Mouse (Mus musculus) midbrain, postnatal 0 days (tissue): Measurements from ENCODE around the gene Ube2h. TPM values are rescaled to one million over a fixed set of nuclear protein-coding genes. Genes with fewer than 3 reads are reported as not detected.
"Not testable (repeated sequence)": the region's sequence is repeated elsewhere in the genome, so short reads cannot be mapped to it uniquely, and the experiment has no call there.

ENCODE experiments used
- ATAC-seq: fragments of 200-750 bp; cut with Nextera tagmentation; 2 replicates; pipeline ENCODE4 v1.8.0; 2017; ENCODE audit warnings: moderate number of reproducible peaks, mild to moderate bottlenecking, moderate TSS enrichment, moderate library complexity; ENCODE audit not compliant: low FRiP score
- DNase-seq: peaks from one replicate; pipeline ENCODE4 v3.0.0-alpha.2; 2015; ENCODE audit warnings: low spot score
- H3K27ac ChIP-seq: fragments of 300-500 bp; sonication (generic); 2 replicates; pipeline ENCODE4 v1.5.1; 2014; ENCODE audit warnings: low read depth, mild to moderate bottlenecking, low read length, mixed read lengths
- H3K27me3 ChIP-seq: fragments of 300-500 bp; sonication (generic); 2 replicates; pipeline ENCODE4 v1.6.1; 2014; ENCODE audit warnings: low read length, control low read depth, mixed read lengths; ENCODE audit not compliant: insufficient read depth
- H3K36me3 ChIP-seq: fragments of 300-500 bp; sonication (generic); 2 replicates; pipeline ENCODE4 v1.6.1; 2014; ENCODE audit warnings: low read length, control low read depth, mixed read lengths; ENCODE audit not compliant: insufficient read depth
- H3K4me1 ChIP-seq: fragments of 300-500 bp; sonication (generic); 2 replicates; pipeline ENCODE4 v1.6.1; 2014; ENCODE audit warnings: mild to moderate bottlenecking, control low read depth, antibody characterized with exemption, low read length, mixed read lengths; ENCODE audit not compliant: insufficient read depth
- H3K4me2 ChIP-seq: fragments of 300-500 bp; sonication (generic); 2 replicates; pipeline ENCODE4 v1.6.1; 2014; ENCODE audit warnings: low read depth, mild to moderate bottlenecking, low read length, mixed read lengths; ENCODE audit not compliant: poor library complexity, severe bottlenecking
- H3K4me3 ChIP-seq: fragments of 300-500 bp; sonication (generic); 2 replicates; pipeline ENCODE4 v1.5.1; 2014; ENCODE audit warnings: low read depth, mild to moderate bottlenecking, low read length, moderate library complexity
- H3K9ac ChIP-seq: fragments of 300-500 bp; sonication (generic); replicated peaks from 2 replicates; pipeline ENCODE4 v1.6.1; 2014; ENCODE audit warnings: mild to moderate bottlenecking, low read length, moderate library complexity, mixed read lengths; ENCODE audit not compliant: poor library complexity, severe bottlenecking
- H3K9me3 ChIP-seq: fragments of 300-500 bp; sonication (generic); 2 replicates; pipeline ENCODE4 v1.6.1; 2016; ENCODE audit warnings: low read length, control low read depth
- CTCF ChIP-seq: IDR thresholded peaks from 2 replicates; pipeline ENCODE4 v1.5.1; 2016; ENCODE audit warnings: antibody characterized with exemption, mild to moderate bottlenecking
- WGBS: fragments of 180-500 bp; shearing (Covaris S2); extraction: QIAGEN DNeasy Blood & Tissue Kit; methylation state at CpG from one replicate; pipeline ENCODE4 v1.1.7; 2014; 5-methylcytosine and 5-hydroxymethylcytosine counted together
- polyA plus RNA-seq: library from polyadenylated mRNA; unstranded; fragments of >200 nt; fragmentation: Nextera tagmentation; extraction: Ambion mirVana; gene quantifications from 2 replicates; pipeline ENCODE4 v1.2.1, GENCODE M21; 2015
- total RNA-seq: library from RNA; depleted of rRNA; stranded (reverse); fragments of >200 nt; gene quantifications from 2 replicates; pipeline ENCODE4 v1.2.3, GENCODE M21; 2014

Gene Ube2h
- total and polyA plus RNA-seq, 2 experiments from 2014 or later, result 43.1 to 47.8 TPM

DNA sequence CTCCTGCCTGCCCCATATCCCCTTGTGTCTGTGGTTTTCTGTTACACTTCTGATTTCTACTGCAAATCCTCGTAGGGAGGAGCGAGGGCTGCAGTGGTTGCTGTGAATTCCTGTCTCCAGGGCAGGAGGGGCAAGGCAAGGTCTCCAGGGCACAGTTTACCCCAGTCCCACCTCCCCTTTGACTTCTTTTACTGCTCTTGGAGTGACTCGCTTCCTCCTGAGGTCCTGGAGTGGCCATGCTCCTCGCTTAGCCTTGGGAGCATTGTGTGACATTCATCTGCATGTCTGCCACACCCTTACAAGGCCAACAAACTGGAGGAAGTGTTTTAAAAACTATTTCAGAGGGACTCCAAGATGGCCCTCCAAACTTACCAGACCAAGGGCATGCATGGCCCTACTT lies 16.7 kb upstream of the Ube2h start:
- ATAC-seq (no peak), DNase-seq (no peak)
- no peaks in the 10 kb centered on the region for H3K36me3 ChIP-seq
- no peak overlapping the region for H3K4me3 ChIP-seq
- no peak overlapping the region for H3K9ac ChIP-seq
- H3K4me2 ChIP-seq, result no peak overlapping the region
- no peaks in the 10 kb centered on the region for H3K4me1 ChIP-seq
- no peaks in the 10 kb centered on the region for H3K27me3 ChIP-seq
- H3K27ac ChIP-seq, result no peak overlapping the region
- TF ChIP-seq CTCF, result no peak
- no peaks in the 10 kb centered on the region for H3K9me3 ChIP-seq
- 73% methylated on average over 4 of the region's 4 CpGs for WGBS

DNA sequence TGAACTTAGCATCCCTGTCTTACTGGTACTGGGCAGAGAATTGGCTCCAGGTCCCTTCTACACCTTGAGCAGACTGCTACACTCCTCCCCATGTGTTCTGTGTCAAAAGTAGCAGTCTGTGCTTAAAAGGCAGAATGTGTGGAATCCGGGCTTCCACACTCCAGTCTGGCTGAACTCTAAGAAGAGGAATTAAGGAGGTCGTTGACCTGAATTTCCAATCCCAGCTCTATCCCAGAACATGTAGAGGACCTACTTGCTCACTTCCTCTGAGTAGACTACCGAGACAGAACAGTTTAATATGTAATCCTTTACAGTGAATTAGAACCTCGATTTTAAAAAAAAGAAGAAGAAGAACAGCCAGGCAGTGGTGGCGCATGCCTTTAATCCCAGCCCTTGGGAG lies 14.9 kb upstream of the Ube2h start:
- no peaks in the 10 kb centered on the region for H3K36me3 ChIP-seq
- H3K27ac ChIP-seq, result no peak overlapping the region
- no peaks in the 10 kb centered on the region for H3K27me3 ChIP-seq
- H3K9ac ChIP-seq, result no peak overlapping the region
- H3K4me2 ChIP-seq, result no peak overlapping the region
- no peak overlapping the region for H3K4me3 ChIP-seq
- no peak for TF ChIP-seq CTCF
- ATAC-seq (no peak), DNase-seq (no peak)
- H3K9me3 ChIP-seq, result no peaks in the 10 kb centered on the region
- 83% methylated on average over 5 of the region's 5 CpGs for WGBS
- no peaks in the 10 kb centered on the region for H3K4me1 ChIP-seq

GRCm38 (mm10) chr6:30312006-30312405 lies 7.7 kb upstream of the Ube2h start:
- Histone ChIP-seq H3K36me3 (no peaks in the 10 kb centered on the region), H3K4me1 (no peaks in the 10 kb centered on the region), H3K27ac (no peak overlapping the region), H3K4me2 (no peak overlapping the region), H3K9ac (no peak overlapping the region), H3K27me3 (no peaks in the 10 kb centered on the region), H3K4me3 (no peak overlapping the region), H3K9me3 (no peaks in the 10 kb centered on the region)
- ATAC-seq (no peak), DNase-seq (no peak)
- 83% methylated on average over 1 of the region's 1 CpGs for whole genome bisulfite sequencing
- TF ChIP-seq CTCF, result no peak

GRCm38 (mm10) chr6:30308751-30309150 lies 4.4 kb upstream of the Ube2h start:
- no peak for ATAC-seq
- no peaks in the 10 kb centered on the region for H3K9me3 ChIP-seq

DNA sequence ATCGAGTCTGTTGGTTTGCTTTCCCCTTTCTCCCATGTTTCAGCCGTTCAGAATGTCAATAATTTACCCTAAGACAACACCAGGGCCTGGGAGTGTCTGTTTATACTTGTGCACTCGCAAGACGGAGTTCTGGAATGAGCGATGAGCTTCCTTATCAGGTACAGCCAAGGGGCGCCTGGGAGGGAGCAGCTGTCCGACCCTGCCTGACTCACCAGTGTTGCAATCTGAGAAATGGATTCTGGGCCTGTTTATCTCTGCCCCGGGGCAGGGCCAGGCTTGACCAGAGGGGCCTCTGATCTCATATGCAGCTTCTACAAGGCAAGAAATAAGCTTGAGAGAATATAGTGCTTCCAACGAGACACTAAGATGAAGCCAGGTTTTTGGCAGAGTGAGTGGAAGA lies 3.4 kb upstream of the Ube2h start:
- TF ChIP-seq CTCF, result no peak
- no peaks in the 10 kb centered on the region for H3K9me3 ChIP-seq
- no peak overlapping the region for H3K4me2 ChIP-seq
- H3K4me3 ChIP-seq, result no peak overlapping the region
- ATAC-seq, result no peak
- no peaks in the 10 kb centered on the region for H3K36me3 ChIP-seq
- H3K27ac ChIP-seq, result no peak overlapping the region
- DNase-seq, result no peak
- WGBS, result 73% methylated on average over 9 of the region's 9 CpGs
- no peaks in the 10 kb centered on the region for H3K27me3 ChIP-seq
- no peaks in the 10 kb centered on the region for H3K4me1 ChIP-seq
- H3K9ac ChIP-seq, result no peak overlapping the region

More at GRCm38 (mm10) chr6:30308751-30309150, 4.4 kb upstream of the Ube2h start:
- Histone ChIP-seq H3K36me3 (no peaks in the 10 kb centered on the region), H3K9ac (no peak overlapping the region), H3K4me3 (no peak overlapping the region), H3K27me3 (no peaks in the 10 kb centered on the region), H3K27ac (no peak overlapping the region), H3K4me2 (no peak overlapping the region), H3K4me1 (no peaks in the 10 kb centered on the region)
- WGBS, result 23% methylated on average over 4 of the region's 4 CpGs
- no peak for TF ChIP-seq CTCF
- DNase-seq, result no peak

DNA sequence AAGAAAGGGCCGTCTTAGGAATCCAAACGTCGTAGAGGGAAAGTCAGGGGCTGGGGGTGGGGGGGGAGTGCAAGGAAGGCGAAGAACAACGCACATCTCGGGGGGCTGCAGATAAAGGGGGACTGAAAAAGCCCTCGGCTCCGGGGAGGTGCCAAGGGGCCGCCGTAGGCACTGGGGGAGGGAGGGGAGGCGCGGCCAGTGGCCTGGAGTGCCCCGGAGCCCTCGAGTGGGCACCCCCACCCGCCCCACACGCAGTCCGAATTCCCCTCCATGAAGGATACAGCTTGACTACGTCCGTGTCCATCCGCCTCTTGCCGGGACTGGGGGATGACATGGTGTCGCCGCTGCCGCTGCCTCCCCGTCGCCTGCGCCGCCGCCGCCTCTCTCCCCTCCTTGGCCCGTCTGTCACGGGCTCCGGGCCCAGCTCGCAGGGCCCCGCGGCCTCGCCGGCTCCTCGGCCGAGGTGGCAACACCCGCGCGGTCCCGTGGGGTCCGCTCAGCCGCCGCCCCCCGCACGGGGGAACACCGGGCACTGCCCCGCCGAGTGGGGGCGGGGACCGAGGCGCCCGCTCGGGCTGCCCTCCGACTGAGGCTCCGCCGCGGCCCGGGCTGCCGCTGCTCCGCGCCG lies 454 bp downstream of the Ube2h start:
- peak overlapping the region; percentile 91 for H3K4me2 ChIP-seq
- ATAC-seq (peak; percentile 73), DNase-seq (peak; percentile 29)
- not testable (repeated sequence) for H3K27me3 ChIP-seq, H3K36me3 ChIP-seq, H3K9me3 ChIP-seq, H3K4me1 ChIP-seq
- peak overlapping the region; percentile 74 for H3K4me3 ChIP-seq
- peak overlapping the region; percentile 91 for H3K9ac ChIP-seq
- peak overlapping the region; percentile 90 for H3K27ac ChIP-seq
- under 1% methylated on average over 22 of the region's 66 CpGs for WGBS
